Comparison of ENCODE assay signal across 9 mouse cellular contexts in genomic region chr7:117375886-117376309, GRCm38 (mm10). TPM values are rescaled to one million over a fixed set of nuclear protein-coding genes. Genes with fewer than 3 reads are reported as not detected.
A peak's percentile ranks its signal among the peaks of the same experiment; 100 is the strongest.
DNase-seq lines count a peak whose midpoint lies in the region; ATAC-seq and TF ChIP-seq lines count a peak whose summit lies in the region.
"Had no signal": no experiment of that assay in that cellular context is flagged by ENCODE, and none has a peak within 500 bp of the region (broad histone marks: within the 10 kb centered on the region; RNA-seq: fewer than 3 reads in every experiment).

No protein-coding gene starts in this region.

- DNase-seq in liver, adult 2 months (ENCODE audit: extremely low read depth, low read depth, low spot score) = peak; percentile 33
- DNase-seq in R1 (ENCODE audit: low read depth, low spot score) = peak; percentile 68
- peak; percentile 90 for DNase-seq in hindbrain, postnatal 0 days (ENCODE audit: low spot score)
- peak; percentile 63 for DNase-seq in limb, embryonic 14.5 days (ENCODE audit: low spot score)
- DNase-seq in right cerebral cortex, postnatal 10 days (ENCODE audit: low spot score in 2 of 2) = peak; percentile 75 to 82
- no peak for DNase-seq in c-Kit-positive CD71-positive TER-119-positive erythroid progenitor cells, embryonic 14.5 days (ENCODE audit: low spot score)

- peaks cover 5% of the 10 kb centered on the region for H3K27me3 ChIP-seq in liver, adult 2 months (ENCODE audit: control insufficient read depth, insufficient read depth, low read length)
- peaks cover 39% of the 10 kb centered on the region for H3K27me3 ChIP-seq in liver, embryonic 12.5 days (replicated peaks)
- 0 out of 2 replicates have a peak, but pooled peaks cover 4% of the 10 kb centered on the region for H3K27me3 ChIP-seq in hindbrain, postnatal 0 days (ENCODE audit: insufficient read depth, low read length)
- H3K27me3 ChIP-seq in limb, embryonic 14.5 days (ENCODE audit: control insufficient read depth, insufficient read depth, low read length) = no peaks in the 10 kb centered on the region

- ATAC-seq in liver, embryonic 12.5 days = no peak
- 0 out of 2 replicates have a peak, but pooled peaks have one; percentile 29 for ATAC-seq in common myeloid progenitor, adult 5-6 weeks (replicated peaks; ENCODE audit: low read depth, poor library complexity, severe bottlenecking)
- 0 out of 2 replicates have a peak, but pooled peaks have one; percentile 36 for ATAC-seq in hindbrain, postnatal 0 days
- ATAC-seq in limb, embryonic 14.5 days (ENCODE audit: low FRiP score, low read depth) = no peak

- no peaks in the 10 kb centered on the region for H3K4me1 ChIP-seq in liver, adult 2 months (ENCODE audit: control insufficient read depth, insufficient read depth, low read length)
- H3K4me1 ChIP-seq in liver, embryonic 12.5 days = 0 out of 2 replicates have a peak, but pooled peaks cover 6% of the 10 kb centered on the region
- no peaks in the 10 kb centered on the region for H3K4me1 ChIP-seq in hindbrain, postnatal 0 days (ENCODE audit: insufficient read depth, low read length)
- 0 out of 2 replicates have a peak, but pooled peaks cover 6% of the 10 kb centered on the region for H3K4me1 ChIP-seq in limb, embryonic 14.5 days (ENCODE audit: control insufficient read depth, insufficient read depth, low read length)

- no peak overlapping the region for H3K4me3 ChIP-seq in liver, adult 2 months (ENCODE audit: insufficient read depth, low read depth, low read length)
- no peak overlapping the region for H3K4me3 ChIP-seq in liver, embryonic 12.5 days
- no peak overlapping the region for H3K4me3 ChIP-seq in hindbrain, postnatal 0 days (ENCODE audit: low read length)
- H3K4me3 ChIP-seq in limb, embryonic 14.5 days (replicated peaks; ENCODE audit: low read length) = no peak overlapping the region
- H3K4me3 ChIP-seq: myocyte had no signal

- no peaks in the 10 kb centered on the region for H3K79me2 ChIP-seq in liver, adult 2 months (ENCODE audit: control insufficient read depth, insufficient read depth, low read length)

- no peaks in the 10 kb centered on the region for H3K9me3 ChIP-seq in liver, embryonic 12.5 days (replicated peaks)
- H3K9me3 ChIP-seq in hindbrain, postnatal 0 days (ENCODE audit: low read length) = no peaks in the 10 kb centered on the region
- H3K9me3 ChIP-seq in limb, embryonic 14.5 days (ENCODE audit: control insufficient read depth, low read length) = no peaks in the 10 kb centered on the region

- no peak overlapping the region for H3K27ac ChIP-seq in liver, adult 2 months (replicated peaks; ENCODE audit: insufficient read depth, low read depth, low read length)
- no peak overlapping the region for H3K27ac ChIP-seq in liver, embryonic 12.5 days
- no peak overlapping the region for H3K27ac ChIP-seq in hindbrain, postnatal 0 days
- no peak overlapping the region for H3K27ac ChIP-seq in limb, embryonic 14.5 days (replicated peaks; ENCODE audit: low read depth, low read length)

- H3K9ac ChIP-seq in liver, adult 2 months (ENCODE audit: low read depth, low read length) = no peak overlapping the region
- H3K9ac ChIP-seq in liver, embryonic 12.5 days = no peak overlapping the region
- no peak overlapping the region for H3K9ac ChIP-seq in hindbrain, postnatal 0 days (replicated peaks; ENCODE audit: low read length)
- H3K9ac ChIP-seq in limb, embryonic 14.5 days (ENCODE audit: low read depth, low read length, severe bottlenecking) = no peak overlapping the region

- no peak overlapping the region for H3K4me2 ChIP-seq in liver, embryonic 12.5 days
- no peak overlapping the region for H3K4me2 ChIP-seq in hindbrain, postnatal 0 days (ENCODE audit: low read depth, low read length)
- H3K4me2 ChIP-seq in limb, embryonic 14.5 days (replicated peaks; ENCODE audit: low read depth, low read length, severe bottlenecking) = no peak overlapping the region

- H3K36me3 ChIP-seq in liver, adult 2 months (ENCODE audit: control insufficient read depth, insufficient read depth, low read length) = no peaks in the 10 kb centered on the region
- no peaks in the 10 kb centered on the region for H3K36me3 ChIP-seq in liver, embryonic 12.5 days
- no peaks in the 10 kb centered on the region for H3K36me3 ChIP-seq in hindbrain, postnatal 0 days (ENCODE audit: insufficient read depth, low read length)
- no peaks in the 10 kb centered on the region for H3K36me3 ChIP-seq in limb, embryonic 14.5 days (ENCODE audit: control insufficient read depth, insufficient read depth, low read length)

- peak; percentile 44 for TF ChIP-seq CTCF in liver, adult 2 months (IDR thresholded peaks at IDR 0.05; ENCODE audit: low read depth, low read length)
- peak; percentile 86 for TF ChIP-seq CTCF in hindbrain, postnatal 0 days (IDR thresholded peaks at IDR 0.05; ENCODE audit: low read depth)

- no peak for TF ChIP-seq POLR2A in liver, adult 2 months (IDR thresholded peaks at IDR 0.05; ENCODE audit: extremely low read depth, insufficient read depth, low read length)
- TF ChIP-seq POLR2A in limb, embryonic 14.5 days (IDR thresholded peaks at IDR 0.05; ENCODE audit: borderline replicate concordance, extremely low read depth, insufficient read depth, insufficient read length) = no peak

- WGBS in liver, adult 2 months = 32% methylated on average over 9 of the region's 9 CpGs
- 32% methylated on average over 9 of the region's 9 CpGs for WGBS in liver, embryonic 12.5 days (ENCODE audit: insufficient replicate concordance)
- 33% methylated on average over 9 of the region's 9 CpGs for WGBS in hindbrain, postnatal 0 days
- 22% methylated on average over 9 of the region's 9 CpGs for WGBS in limb, embryonic 14.5 days

RNA-seq across cellular contexts. Expression of gene Xylt1, which starts 4.9 kb away (rescaled TPM):
- 0.07 and 0.09 TPM in 2 replicates for total RNA-seq in liver, adult 2 months (2014; rRNA removed)
- 0.11 and 0.18 TPM in 2 replicates for polyA plus RNA-seq in liver, adult 2 months (2012; rRNA removed)
- 0.53 and 0.58 TPM in 2 replicates for polyA plus RNA-seq in liver, embryonic 12.5 days (2016; fragmentation: Nextera tagmentation; extraction: Ambion mirVana)
- 9.0 and 12.9 TPM in 2 replicates for total RNA-seq in common myeloid progenitor, adult 5-6 weeks (2017)
- 16.6 and 26.1 TPM in 2 replicates for total RNA-seq in hindbrain, postnatal 0 days (2014; rRNA removed)
- polyA plus RNA-seq in hindbrain, postnatal 0 days (2015; fragmentation: Nextera tagmentation; extraction: Ambion mirVana) = 2.9 and 3.0 TPM in 2 replicates
- polyA plus RNA-seq in limb, embryonic 14.5 days (2012; rRNA removed) = 9.9 and 13.0 TPM in 2 replicates
- polyA plus RNA-seq in limb, embryonic 14.5 days (2014; fragmentation: Nextera tagmentation; extraction: Ambion mirVana) = 4.2 and 4.8 TPM in 2 replicates
- polyA plus RNA-seq: myocyte had no signal

Comparison
In these comparisons a context has a peak if more than half of its experiments do, and no peak if none do; other contexts are left out.
1. ATAC-seq: peak in common myeloid progenitor, adult 5-6 weeks (single experiment) and hindbrain, postnatal 0 days (single experiment); none in liver, embryonic 12.5 days (single experiment) and limb, embryonic 14.5 days (single experiment).